Mouse (Mus musculus) stomach, embryonic 15.5 days (tissue): ENCODE data around the gene Rfx4. TPM values are rescaled to one million over a fixed set of nuclear protein-coding genes. Genes with fewer than 3 reads are reported as not detected.
A peak's percentile ranks its signal among the peaks of the same experiment; 100 is the strongest.

Source experiments
- ATAC-seq: fragments of 200-750 bp; cut with Nextera tagmentation; 2 replicates; pipeline ENCODE4 v1.8.0; 2017; ENCODE audit warnings: low read depth, moderate number of reproducible peaks, moderate TSS enrichment; ENCODE audit not compliant: insufficient read depth, low FRiP score
- H3K27ac ChIP-seq: fragments of 300-500 bp; sonication (generic); 2 replicates; pipeline ENCODE4 v1.5.1; 2015; ENCODE audit warnings: mild to moderate bottlenecking, inconsistent platforms
- H3K27me3 ChIP-seq: fragments of 300-500 bp; sonication (generic); replicated peaks from 2 replicates; pipeline ENCODE4 v1.6.1; 2015; ENCODE audit warnings: inconsistent platforms
- H3K36me3 ChIP-seq: fragments of 300-500 bp; sonication (generic); 2 replicates; pipeline ENCODE4 v1.6.1; 2015; ENCODE audit warnings: inconsistent platforms
- H3K4me1 ChIP-seq: fragments of 300-500 bp; sonication (generic); 2 replicates; pipeline ENCODE4 v1.6.1; 2015; ENCODE audit warnings: inconsistent platforms
- H3K4me2 ChIP-seq: fragments of 300-500 bp; sonication (generic); 2 replicates; pipeline ENCODE4 v1.6.1; 2015; ENCODE audit warnings: mild to moderate bottlenecking, inconsistent platforms
- H3K4me3 ChIP-seq: fragments of 300-500 bp; sonication (generic); replicated peaks from 2 replicates; pipeline ENCODE4 v1.5.1; 2015; ENCODE audit warnings: inconsistent platforms
- H3K9ac ChIP-seq: fragments of 300-500 bp; sonication (generic); 2 replicates; pipeline ENCODE4 v1.6.1; 2015; ENCODE audit warnings: inconsistent platforms
- H3K9me3 ChIP-seq: fragments of 300-500 bp; sonication (generic); 2 replicates; pipeline ENCODE4 v1.6.1; 2016; ENCODE audit warnings: inconsistent platforms
- WGBS: fragments of 180-500 bp; shearing (Covaris S2); methylation state at CpG from one replicate; pipeline ENCODE4 v1.1.7; 2015; 5-methylcytosine and 5-hydroxymethylcytosine counted together
- polyA plus RNA-seq: library from polyadenylated mRNA; unstranded; fragments of >200 nt; fragmentation: Nextera tagmentation; extraction: Ambion mirVana; gene quantifications from 2 replicates; pipeline ENCODE4 v1.2.1, GENCODE M21; 2015

Gene Rfx4
- polyA plus RNA-seq, 1 experiment from 2014 or later, result 0.08 TPM

DNA sequence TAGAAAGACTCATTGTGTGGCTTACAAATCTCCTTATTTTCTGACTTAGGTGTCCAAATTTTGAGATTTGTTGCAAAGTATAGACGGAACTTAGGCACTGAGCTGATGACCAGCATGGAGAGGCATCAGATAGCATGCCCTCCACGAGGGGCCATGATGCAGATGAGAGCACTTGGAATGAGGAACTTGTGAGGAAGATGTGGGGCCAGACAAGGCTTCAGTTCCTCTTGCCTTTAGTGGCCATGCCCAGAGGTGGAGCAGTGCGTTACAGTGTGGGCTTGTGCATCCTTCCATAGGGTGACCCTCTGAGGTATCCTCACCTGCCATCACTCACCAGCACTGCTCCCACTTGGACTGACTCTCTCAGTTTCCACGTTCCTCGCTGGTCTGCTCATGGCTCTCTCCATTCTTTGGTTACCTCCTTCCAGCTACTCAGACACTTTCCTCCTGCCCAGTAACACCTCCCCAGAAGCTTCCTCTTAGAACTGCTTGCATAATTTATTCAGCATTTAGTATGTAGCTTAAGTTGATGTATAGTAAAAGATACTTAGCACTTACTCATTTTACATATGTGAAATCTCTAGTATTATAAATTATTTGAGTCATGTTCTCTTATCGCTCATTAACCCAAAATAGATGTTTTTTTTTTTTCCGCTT lies 179.8 kb downstream of the Rfx4 start:
- no peak for ATAC-seq
- WGBS, result 80% methylated on average over 7 of the region's 7 CpGs

DNA sequence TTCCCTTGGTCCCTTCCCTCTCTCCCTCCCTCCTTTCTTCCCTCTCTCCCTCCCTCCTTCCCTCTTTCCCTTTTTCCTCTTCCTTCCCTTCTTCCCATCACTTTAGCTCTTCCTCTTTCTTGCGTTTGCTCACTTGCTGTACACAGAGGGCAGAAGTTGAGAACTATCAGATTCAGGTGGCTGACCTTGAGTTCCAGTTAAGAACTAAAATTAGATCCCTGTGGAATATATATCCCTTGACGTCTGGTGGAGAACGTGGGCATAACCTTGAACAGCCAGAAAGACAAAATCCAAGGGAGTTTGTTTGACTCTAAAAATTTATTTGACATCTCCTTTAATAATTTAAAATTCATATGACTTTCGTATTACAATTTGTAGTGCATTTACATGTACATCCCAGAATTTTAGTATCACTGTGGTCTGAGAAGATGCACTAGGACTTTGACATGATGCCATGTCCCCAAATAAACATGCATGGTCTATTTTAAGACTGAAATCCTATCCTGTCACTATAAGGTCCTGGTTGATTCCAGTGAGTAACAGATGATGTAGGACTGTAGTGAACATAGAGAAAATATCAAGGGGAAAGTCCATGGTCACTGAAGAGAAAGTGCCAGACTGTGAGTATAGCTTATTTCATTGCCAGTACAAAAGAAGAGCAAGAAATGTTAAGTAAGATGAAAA lies 181.1 kb downstream of the Rfx4 start:
- Histone ChIP-seq H3K27ac (no peak overlapping the region), H3K9me3 (no peaks in the 10 kb centered on the region), H3K36me3 (no peaks in the 10 kb centered on the region), H3K27me3 (no peaks in the 10 kb centered on the region), H3K4me3 (no peak overlapping the region), H3K4me1 (no peaks in the 10 kb centered on the region), H3K9ac (no peak overlapping the region), H3K4me2 (no peak overlapping the region)
- no peak for ATAC-seq
- WGBS, result 67% methylated on average over 4 of the region's 4 CpGs

More for the DNA sequence above, 179.8 kb downstream of the Rfx4 start:
- H3K9ac ChIP-seq, result no peak overlapping the region
- no peaks in the 10 kb centered on the region for H3K27me3 ChIP-seq
- no peaks in the 10 kb centered on the region for H3K9me3 ChIP-seq
- H3K4me2 ChIP-seq, result no peak overlapping the region
- H3K4me3 ChIP-seq, result no peak overlapping the region
- H3K27ac ChIP-seq, result no peak overlapping the region
- H3K4me1 ChIP-seq, result no peaks in the 10 kb centered on the region; the same call in 1 of the 2 replicates
- H3K36me3 ChIP-seq, result no peaks in the 10 kb centered on the region

DNA sequence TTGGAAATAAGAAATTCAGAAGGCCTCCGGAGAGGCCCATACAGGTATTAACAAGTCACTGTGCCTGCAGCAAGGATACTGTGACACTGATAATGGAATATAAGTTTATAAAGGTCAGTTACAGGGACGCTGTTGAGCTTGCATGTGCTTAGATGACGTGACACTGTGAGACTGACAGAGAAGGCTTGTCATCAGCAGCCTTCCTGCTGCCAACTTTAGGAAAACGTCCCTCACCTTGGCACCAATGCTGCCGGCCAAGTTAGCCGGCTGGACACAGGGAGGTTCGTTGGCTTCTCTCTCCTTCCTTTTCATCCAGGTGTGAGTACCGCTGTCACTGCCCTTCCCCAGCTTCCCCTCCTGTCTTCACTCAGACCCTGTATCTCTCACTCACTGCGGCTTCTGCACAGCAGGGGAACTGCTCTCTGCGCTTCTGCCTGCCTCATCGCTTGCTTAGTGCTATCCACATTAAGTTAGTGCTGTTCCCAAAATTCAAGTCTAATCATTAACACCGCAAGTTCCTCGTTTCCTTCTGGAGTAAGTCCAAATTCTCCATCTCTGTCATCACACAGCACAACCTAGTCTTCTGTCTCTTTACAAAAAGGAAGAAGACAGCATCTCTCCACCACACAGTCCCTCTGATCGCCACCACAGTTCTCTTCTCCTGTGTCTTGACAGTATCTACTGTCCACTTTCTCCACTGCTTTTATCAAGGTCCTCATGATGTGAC lies 182.4 kb downstream of the Rfx4 start:
- Histone ChIP-seq H3K36me3 (no peaks in the 10 kb centered on the region), H3K27me3 (no peaks in the 10 kb centered on the region), H3K4me2 (no peak overlapping the region), H3K27ac (no peak overlapping the region), H3K9me3 (no peaks in the 10 kb centered on the region), H3K4me1 (no peaks in the 10 kb centered on the region), H3K9ac (no peak overlapping the region), H3K4me3 (no peak overlapping the region)
- 79% methylated on average over 14 of the region's 14 CpGs for WGBS
- no peak for ATAC-seq

DNA sequence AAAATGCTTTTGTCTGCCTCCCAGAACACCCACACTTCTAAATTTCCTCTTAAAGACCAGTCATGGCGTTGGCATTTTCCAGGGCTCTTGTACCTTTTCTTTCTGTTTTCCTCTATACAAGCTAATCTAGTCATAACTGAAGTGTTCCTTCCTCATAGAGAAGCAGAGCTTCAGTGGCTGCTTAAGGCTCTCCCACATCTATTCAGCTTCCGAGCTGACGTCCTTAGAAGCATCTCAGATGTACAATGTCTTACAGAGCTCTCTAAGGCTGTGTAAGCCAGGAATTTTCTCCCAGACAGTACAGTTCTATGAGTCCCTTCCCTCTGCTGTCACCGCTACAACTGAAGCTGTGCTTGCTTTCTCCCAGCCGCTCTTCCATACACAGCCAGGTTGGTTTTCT lies 183.0 kb downstream of the Rfx4 start:
- Histone ChIP-seq H3K27ac (no peak overlapping the region), H3K9ac (no peak overlapping the region), H3K4me1 (no peaks in the 10 kb centered on the region), H3K36me3 (no peaks in the 10 kb centered on the region), H3K4me2 (no peak overlapping the region), H3K9me3 (no peaks in the 10 kb centered on the region), H3K27me3 (no peaks in the 10 kb centered on the region), H3K4me3 (no peak overlapping the region)
- no peak for ATAC-seq
- 84% methylated on average over 5 of the region's 5 CpGs for WGBS

DNA sequence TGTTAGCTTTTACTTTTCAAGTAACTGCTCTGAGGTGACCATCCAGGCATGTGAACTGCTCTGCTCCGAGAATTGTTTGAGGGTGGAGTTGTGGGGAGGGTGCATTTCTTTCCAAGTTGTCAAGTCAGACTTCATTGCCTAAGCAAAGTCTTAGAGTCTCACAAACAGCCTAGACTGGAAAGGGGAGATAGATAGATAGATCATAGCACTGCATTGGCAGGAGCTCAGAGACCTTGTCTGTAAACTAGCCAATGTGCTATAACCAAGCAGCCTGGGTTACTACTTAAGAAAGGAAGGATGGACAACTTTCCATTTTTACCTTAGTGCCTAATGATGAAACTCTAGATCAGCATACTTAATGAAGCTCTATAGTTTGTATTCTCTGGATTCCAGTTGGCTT lies 184.5 kb downstream of the Rfx4 start:
- Histone ChIP-seq H3K4me1 (no peaks in the 10 kb centered on the region), H3K9ac (no peak overlapping the region), H3K36me3 (no peaks in the 10 kb centered on the region), H3K27me3 (no peaks in the 10 kb centered on the region), H3K4me2 (no peak overlapping the region), H3K9me3 (no peaks in the 10 kb centered on the region), H3K4me3 (no peak overlapping the region), H3K27ac (no peak overlapping the region)
- no peak for ATAC-seq
- WGBS, result 50% methylated on average over 1 of the region's 1 CpGs

DNA sequence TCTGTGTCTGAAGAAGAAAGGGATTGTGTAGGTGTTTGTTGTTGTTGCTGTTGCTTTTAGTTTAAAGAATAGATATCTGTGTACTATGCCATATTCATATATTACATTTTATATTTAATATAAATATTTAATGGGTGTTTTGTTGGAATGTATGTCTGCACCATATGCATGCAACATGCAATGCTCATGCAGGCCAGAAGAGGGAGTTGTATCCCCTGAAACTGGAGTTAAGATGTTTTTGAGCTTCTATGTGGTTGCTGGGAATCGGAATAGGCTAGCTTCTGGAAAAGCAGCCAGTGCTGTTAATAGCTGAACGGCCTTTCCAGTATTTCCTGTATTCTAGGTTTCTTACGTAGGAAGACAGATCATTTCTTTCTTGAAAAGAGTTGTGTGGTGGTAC lies 189.8 kb downstream of the Rfx4 start:
- H3K27ac ChIP-seq, result no peak overlapping the region
- H3K9me3 ChIP-seq, result no peaks in the 10 kb centered on the region
- no peaks in the 10 kb centered on the region for H3K27me3 ChIP-seq
- ATAC-seq, result no peak
- H3K4me3 ChIP-seq, result no peak overlapping the region
- no peak overlapping the region for H3K4me2 ChIP-seq
- H3K4me1 ChIP-seq, result peaks cover 19% of the 10 kb centered on the region; the same call in 1 of the 2 replicates
- WGBS, result 87% methylated on average over 3 of the region's 3 CpGs
- peaks cover 8% of the 10 kb centered on the region for H3K36me3 ChIP-seq
- H3K9ac ChIP-seq, result no peak overlapping the region

DNA sequence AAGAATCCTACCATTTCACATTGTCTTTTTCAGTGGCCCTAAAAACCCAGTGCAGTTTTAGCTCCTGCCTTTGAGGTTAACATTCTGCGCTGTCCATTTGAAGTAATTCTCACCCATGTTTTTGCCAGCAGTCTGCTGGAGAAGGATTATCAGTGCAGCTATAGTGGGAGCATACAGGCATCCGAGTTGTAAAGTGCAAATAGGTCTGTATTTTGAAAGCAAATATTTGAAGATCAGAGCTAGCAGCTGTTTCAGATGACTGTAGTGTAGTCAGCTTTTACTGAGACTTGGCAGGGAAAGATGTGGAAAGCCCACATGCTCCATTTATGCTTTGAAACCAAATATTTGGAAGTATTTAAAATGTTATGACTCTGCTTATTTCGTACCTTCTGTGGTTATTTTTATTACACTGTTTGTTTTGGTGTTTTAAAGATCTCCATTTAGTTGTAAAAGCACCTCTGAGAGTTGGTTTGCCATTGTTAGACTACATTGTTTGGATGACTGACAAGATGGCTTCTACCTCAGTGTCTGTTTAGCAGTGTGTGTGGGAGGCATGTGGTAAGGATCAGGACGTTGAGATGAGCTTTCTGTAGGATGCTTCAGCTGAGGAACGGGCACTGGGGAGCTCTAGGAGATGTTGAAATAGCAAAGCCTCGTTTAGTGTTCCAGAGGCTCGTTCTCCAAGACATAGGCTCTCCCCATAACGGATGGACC lies 193.3 kb downstream of the Rfx4 start:
- H3K4me3 ChIP-seq, result no peak overlapping the region
- ATAC-seq, result peak; percentile 66; the same call in 1 of the 2 replicates
- peaks cover 19% of the 10 kb centered on the region; the same call in 1 of the 2 replicates for H3K4me1 ChIP-seq
- 29% methylated on average over 8 of the region's 8 CpGs for WGBS
- no peak overlapping the region for H3K27ac ChIP-seq
- peaks cover 8% of the 10 kb centered on the region for H3K36me3 ChIP-seq
- H3K27me3 ChIP-seq, result no peaks in the 10 kb centered on the region
- no peak overlapping the region for H3K9ac ChIP-seq
- H3K4me2 ChIP-seq, result no peak overlapping the region
- no peaks in the 10 kb centered on the region for H3K9me3 ChIP-seq

DNA sequence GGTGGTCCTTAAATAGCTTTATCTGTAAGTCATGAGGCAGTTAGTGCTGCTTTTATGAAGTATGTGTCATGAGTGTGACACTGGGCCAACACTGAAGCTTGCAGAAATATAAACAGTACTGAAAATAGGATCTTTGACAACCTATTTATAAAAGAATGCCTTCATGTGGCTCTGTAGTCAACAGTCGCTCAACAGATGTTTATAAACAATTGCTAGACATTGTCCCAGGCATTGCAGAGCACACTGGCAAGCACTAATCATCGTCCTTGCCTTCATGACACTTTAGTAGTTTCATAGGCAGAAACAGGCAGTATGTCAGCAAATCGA lies 193.8 kb downstream of the Rfx4 start:
- Histone ChIP-seq H3K9me3 (no peaks in the 10 kb centered on the region), H3K27ac (no peak overlapping the region), H3K27me3 (no peaks in the 10 kb centered on the region), H3K36me3 (peaks cover 8% of the 10 kb centered on the region), H3K4me1 (peaks cover 19% of the 10 kb centered on the region; the same call in 1 of the 2 replicates), H3K9ac (no peak overlapping the region), H3K4me3 (no peak overlapping the region), H3K4me2 (no peak overlapping the region)
- 48% methylated on average over 3 of the region's 3 CpGs for WGBS
- ATAC-seq, result no peak

DNA sequence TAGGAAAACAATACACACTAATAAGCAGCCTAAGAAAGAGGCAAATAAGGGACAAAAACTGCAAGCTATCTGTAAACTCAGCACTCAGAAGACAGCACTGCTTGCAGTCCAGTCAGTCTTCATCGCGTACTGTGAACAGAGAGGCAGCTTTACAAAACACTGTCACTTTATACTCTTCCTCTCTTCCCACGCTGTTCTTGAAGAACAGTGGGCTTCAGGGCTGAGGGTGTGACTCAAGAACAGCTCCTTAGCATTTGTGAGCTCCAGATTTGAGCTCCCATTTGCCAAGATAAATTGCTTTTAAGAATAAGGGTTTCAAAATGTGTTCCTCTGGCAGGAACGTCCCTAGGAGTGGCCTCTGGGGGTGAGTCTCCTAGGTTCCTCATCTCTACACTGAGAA lies 194.5 kb downstream of the Rfx4 start:
- Histone ChIP-seq H3K9ac (no peak overlapping the region), H3K27me3 (no peaks in the 10 kb centered on the region), H3K27ac (no peak overlapping the region), H3K9me3 (no peaks in the 10 kb centered on the region), H3K4me1 (peaks cover 22% of the 10 kb centered on the region; the same call in 1 of the 2 replicates), H3K36me3 (peaks cover 8% of the 10 kb centered on the region), H3K4me3 (no peak overlapping the region), H3K4me2 (no peak overlapping the region)
- ATAC-seq, result no peak
- 65% methylated on average over 4 of the region's 4 CpGs for WGBS

DNA sequence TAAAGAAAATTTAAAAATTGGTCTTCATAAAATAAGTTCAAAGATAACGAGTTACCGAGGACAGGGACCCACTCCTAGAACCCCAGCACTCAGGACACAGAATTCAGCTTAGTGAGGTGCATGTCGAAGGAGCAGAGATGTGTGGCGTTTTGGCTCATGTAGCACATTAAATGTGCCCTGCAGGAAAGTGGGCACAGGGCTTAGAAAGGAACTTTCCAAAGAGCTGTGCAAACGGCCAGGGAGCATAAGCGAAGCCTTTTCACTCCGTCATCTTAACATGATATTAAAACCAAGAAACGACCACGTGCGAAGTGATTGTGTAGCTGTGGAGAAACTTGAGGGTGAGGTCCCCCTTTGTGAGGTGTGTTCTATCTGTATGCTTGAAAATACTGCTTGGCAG lies 198.4 kb downstream of the Rfx4 start:
- Histone ChIP-seq H3K27me3 (no peaks in the 10 kb centered on the region), H3K4me1 (peaks cover 16% of the 10 kb centered on the region; the same call in 1 of the 2 replicates), H3K36me3 (no peaks in the 10 kb centered on the region), H3K9ac (no peak overlapping the region), H3K4me3 (no peak overlapping the region), H3K27ac (no peak overlapping the region), H3K9me3 (no peaks in the 10 kb centered on the region), H3K4me2 (no peak overlapping the region)
- WGBS, result 91% methylated on average over 10 of the region's 10 CpGs
- no peak for ATAC-seq
